Mouse (Mus musculus) spleen, postnatal 14 days (tissue): ENCODE measurements around the gene Hcar1.

Source experiments
- DNase-seq, 2 experiments: peaks; one replicate each; pipeline ENCODE4 v3.0.0; 2021 to 2022; ENCODE audit warnings: low spot score in 2 of 2

Hcar1 gene

DNA sequence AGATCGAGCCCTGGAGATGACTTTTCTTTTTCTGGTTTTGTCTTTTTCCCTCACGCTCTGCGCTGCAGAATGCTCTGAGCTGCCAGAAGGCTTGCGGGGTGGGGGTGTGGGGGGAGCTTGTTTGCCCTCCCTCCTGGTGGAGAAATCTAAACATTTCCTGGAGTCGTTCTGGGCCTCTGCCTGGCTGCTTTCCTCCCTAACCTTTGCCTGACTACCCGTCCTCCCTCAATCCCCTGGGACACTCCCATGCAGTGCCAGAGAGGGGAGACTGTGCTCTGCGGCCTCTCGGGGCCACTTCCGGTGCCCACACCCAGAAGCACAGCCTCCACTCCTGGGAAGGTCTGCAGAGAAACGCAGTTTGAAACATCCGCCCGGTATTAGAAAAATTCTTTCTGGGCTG lies at the start of gene Hcar1:
Hcar1 (minus strand) TSS at position 93 of the 400 bp plus-strand sequence.
- no peak for DNase-seq

DNA sequence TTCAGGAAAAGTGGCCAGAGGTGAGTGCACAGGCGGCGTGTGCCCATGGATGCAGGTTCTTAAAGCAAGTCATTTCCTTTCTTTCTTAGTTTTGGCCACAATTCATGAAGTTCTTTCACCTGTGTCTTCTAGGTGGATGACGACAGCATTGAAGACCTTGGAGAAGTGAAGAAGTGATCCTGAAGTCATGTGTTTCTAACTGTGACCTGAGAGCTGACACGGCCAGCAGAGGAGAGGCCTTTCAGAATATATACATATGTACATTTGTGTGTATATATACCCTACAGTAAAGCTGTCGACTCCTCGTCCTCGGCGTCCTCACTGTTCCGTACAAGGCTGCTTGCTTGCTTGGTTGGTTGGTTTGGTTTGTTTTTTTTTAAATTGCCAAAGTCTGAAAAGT lies 47.3 kb upstream of the Hcar1 start, which contains the start of gene Gm43518:
Gm43518 (plus strand) TSS at position 301 of the 400 bp plus-strand sequence.
- no peak for DNase-seq

DNA sequence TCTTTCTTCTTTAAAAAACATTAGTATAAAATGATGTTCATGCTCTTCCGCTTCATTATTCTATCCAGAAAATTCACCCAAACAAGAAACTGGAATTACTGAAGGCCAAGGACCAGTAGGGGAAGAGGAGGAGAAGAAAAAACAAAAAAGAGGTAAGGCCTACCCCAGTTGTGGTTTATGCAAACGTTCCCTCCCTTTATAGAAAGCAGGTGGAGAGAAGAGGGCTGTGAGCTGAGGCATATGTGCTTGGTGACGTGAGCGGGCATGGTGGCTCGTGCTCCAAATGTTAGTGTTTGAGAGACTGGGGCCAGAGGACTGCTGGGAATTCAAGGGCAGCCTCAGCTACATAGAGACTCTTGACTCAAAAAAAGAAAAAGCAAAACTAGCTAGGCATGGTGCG lies 42.3 kb upstream of the Hcar1 start:
- DNase-seq, result no peak

DNA sequence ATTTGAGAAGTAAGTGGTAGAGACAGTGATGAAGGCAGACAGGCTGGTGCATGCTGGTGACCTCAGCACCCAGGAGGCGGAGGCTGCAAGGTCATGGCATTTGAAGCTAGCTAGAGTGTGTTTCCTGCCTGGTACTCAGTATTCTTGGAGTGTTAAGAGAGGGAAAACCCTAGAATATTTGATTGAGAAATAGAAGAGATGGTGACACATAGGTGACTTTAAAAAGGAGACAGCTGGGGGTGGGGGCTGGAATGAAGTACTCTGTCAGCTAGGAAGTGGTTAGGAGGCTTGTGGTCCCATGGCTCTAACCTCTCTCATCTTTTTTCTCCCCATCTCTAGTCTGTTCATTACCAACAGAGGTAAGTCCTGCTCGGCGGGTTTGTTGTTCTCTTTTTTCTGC lies 35.0 kb upstream of the Hcar1 start:
- no peak for DNase-seq

DNA sequence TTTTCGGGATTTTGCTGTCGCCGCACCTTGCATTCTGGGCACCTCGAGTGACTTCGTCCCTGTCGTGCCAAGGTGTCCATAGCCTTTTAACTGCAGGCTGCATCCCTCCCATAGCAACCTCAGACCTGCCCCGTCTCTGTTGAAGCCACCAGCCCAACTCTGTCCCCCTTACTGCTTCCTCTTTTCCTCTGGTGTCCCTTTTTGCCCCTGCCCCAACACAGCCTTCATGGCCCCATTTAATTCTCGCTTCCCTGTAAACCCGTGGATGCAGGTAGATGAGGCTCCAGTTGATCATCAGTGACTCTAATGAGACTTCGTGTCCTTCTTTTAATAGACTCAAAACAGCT lies 27.8 kb upstream of the Hcar1 start:
- DNase-seq, result no peak

DNA sequence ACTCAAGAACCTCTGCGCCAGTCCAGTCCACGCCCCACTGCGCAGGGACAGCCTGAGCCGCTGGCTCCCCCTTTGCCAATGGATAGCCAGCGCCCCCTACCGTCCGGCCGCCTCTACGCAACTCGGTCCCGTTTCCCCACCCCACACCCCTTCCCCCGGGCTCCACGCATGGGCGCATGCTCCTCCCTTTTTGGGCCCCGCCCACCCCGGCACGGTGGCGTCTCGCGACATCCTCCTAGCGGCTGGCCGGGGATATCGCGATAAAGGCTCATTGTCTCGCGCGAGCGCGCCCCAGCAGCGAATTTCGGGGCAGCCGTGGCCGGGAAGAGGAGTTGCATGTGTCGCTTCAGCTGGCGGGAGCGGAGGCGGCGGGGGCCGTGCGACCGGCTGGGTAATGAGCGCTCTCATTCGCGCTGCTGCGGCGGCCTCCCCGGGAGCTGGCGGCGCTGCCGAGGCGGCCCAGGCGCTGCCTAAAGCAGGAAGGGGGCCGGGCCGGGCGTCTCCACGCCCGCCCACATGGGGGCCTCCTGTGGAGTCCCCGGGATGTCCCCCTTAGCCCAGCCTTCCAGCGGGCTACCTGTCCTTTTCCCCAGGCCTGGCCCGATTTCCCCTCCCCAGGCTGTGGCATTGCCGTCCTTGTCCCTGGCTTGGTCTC lies 27.3 kb upstream of the Hcar1 start, which contains the start of gene Denr:
Denr (plus strand) TSS at position 200 of the 655 bp plus-strand sequence.
- peak; percentile 100 for DNase-seq

DNA sequence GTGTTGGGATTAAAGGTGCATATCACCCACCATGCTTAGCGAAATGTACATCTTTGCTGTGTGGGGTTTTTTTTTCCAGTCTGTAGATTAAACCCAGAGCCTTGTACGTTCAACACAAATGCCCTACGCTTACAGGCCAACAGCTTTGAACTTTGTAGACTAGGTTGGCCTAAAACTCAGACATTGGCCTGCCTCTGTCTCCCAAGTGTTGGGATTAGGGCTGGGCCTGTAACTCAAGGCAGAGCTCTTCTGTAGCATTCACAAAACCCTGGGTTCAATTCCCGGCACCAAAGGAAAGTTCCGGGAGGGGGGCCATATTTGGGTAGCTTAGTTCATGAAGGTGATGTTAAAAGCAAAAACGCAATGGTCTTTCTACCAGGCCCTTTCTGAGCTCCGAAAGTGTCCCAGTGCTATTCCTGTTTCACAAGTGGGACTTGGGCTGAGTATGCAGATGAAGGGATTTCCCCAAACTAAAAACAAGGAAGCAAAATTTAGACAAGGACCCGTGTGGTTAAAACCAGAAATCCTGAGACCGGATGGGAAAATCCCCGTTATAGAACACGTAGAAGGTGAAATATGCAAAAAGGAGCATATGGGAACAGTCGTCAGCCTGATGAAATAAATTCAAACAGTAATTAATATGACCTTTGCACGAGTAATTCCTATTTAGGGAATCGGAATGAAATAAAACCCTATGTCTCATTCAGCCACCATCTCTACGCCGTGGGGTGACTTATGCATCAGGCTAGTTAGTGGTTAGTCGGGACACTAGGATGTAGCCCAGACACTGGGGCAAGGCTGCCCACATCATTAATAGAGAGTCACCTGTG lies 26.5 kb upstream of the Hcar1 start:
- no peak for DNase-seq

DNA sequence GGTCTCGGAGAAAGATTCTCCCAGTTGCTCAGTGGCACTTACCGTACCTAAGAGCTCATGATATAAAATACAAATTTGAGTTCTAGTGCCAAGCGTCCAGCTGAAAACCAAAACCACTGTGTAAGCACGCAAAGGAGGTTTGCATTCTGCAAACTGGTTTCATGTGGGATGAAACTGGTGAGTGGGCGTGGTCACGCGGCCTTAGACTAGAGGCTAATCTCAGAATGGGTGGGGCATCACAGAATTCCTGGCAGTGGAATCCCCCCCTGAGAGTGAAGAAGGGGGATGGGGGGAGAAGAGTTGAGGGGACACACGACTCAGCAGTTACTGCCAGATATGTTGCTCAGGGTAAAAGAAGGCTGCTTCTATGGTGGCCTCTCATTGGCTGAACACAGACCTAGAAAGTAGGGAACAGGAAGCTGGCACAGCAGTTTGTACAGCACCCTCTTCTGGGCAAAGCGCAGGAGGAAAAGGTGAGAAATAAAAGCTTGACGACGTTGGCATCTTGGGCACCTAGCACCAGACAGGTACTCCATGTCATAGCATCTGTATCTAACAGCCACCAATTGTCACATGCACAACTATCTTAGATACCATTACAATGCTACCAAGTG lies 24.3 kb upstream of the Hcar1 start:
- no peak for DNase-seq

DNA sequence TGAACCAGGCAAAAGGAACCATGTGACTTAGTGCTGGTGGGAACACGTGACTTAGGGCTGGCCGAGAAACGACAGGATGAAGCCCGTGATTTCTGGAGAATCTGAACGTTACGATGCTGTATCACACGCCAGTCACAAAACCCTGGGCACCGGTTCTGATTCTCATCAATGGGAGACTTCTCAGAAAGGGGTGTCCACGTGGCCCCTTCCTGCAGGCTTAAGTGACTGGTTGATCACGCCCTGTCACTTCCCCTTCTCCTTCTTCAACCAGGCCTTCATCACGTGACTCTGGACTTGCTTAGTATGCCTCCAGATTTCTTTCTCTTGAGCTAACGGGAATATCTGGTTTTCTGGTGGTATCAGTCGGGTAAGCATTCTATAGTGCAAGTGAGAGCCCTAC lies 17.5 kb upstream of the Hcar1 start:
- DNase-seq, result no peak

DNA sequence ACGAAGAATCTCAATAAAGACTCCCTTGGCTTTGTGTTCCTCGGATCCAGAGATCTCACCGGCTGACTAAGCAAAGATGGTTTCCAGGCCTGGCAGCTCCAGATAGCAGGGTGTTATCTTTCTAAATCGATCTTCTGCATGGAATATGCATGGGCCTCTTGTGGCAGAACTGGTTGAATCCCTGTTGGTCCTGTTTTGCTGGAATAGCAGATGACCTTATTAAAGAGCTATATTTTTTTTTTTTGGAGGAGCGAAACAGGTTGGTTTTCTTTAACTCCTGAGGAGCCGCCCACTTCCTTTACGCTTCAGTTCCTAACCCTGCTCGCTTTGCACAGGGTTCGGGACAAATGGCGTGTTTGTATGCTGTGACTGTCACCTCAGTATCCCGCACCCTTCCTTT lies 16.6 kb upstream of the Hcar1 start:
- no peak for DNase-seq

DNA sequence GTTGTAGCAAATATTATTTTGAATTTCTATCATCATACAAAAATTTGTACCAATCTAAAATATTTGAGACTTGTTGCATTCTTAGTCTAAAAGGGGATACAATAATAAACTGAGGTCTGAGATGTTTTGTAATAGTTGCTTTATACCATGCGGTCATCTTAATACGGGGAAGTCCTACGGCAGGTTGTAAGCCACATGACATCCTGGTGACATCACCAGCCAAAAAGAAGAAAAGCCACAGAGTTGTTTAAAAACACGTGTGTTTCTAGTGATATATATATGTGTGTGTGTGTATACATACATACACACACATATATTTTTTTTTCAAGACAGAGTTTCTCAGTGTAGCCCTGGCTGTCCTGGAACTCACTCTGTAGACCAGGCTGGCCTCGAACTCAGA lies 13.7 kb upstream of the Hcar1 start:
- DNase-seq, result no peak

DNA sequence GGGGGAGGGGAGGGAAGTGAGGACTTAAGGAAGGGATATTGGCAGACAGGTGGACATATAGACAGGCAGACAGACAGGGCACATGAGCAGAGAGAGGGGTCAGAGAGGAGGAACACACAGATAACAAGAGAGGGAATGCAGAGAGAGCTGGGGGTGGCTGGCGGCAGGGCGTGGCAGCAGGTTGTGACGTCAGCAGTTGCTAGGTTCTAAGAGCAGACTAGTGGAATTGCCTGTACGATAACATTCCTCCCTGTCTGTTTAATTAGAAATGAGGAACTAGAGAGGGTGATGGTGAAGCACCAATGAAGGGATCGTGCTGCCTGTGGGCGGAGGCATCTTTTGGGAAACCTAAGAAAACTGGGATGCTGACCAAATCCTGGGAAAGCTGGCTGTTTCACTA lies 11.8 kb upstream of the Hcar1 start:
- DNase-seq, result peak in 1 of 2 experiments; percentile 40

DNA sequence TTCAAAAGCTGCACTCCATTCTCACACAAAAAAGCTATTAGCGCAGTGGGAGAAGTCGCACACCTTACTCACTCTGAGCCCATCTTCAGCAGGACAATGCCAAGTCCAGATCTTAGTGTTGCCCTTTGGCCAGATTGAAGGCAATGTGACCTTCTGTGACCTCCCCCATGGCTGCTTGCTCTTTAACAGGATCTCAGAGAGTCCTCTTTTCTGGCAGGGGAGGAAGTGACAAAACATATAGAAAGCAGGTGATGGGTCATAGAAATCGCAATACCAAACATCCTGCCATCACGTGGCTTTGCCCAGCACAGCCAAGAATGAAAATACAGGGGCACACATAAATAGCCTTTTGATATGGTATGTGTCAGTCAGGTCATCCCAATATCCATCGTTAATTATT lies 11.2 kb upstream of the Hcar1 start:
- DNase-seq, result no peak

DNA sequence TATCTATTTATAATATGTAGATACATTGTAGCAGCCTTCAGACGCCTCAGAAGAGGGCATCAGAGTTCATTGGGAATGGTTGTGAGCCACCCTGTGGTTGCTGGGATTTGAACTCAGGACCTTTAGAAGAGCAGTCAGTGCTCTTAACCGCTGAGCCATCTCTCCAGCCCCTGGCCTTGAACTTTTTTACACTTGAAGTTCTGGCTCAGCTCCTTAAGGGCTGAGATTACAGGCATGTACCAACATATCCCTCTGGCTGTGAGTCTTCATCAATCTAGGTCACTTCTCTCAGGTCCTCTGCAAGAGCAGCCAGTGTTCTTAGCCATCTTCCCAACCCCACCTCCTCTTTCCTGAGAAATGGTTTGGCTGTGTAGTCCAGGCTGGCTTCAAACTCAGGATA lies 10.5 kb upstream of the Hcar1 start:
- DNase-seq, result no peak

DNA sequence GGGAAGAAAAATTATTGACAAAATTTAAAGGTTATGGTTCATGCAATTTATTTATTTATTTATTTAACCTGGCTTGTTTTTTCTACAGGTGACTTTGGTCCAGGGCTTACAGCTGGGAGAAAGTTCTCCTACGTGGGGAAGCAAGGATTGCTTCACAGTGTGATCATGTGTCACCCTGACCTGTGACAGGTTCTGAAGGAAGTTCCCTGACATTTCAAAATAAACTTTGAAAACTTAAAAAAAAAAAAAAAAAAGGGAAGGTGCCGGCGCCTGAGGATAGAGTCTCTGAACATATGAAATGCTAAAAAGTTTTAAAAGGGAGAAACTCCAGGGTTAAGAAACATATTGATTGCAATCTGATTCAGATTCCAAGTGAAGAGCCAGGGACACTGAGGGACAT lies 6.5 kb upstream of the Hcar1 start:
- DNase-seq, result no peak

DNA sequence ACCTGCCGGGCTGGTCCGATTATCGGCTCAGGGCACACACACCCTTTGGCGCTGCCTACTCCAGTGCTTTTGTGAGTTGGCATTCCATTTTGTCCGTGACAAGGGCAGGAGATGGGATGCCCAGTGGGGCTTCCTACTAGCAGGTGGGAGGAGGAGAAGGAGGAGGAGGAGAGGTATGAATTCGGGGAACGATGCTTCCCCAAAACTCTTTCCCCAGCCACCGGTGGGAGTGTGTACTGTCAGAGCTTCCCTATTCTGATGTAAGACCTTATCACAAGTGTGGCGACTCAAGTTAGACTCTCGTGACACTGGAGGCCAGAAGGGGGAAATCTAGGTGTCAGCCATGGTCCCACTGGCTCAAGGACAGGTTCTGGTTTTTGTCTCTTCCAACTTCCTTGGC lies 4.5 kb upstream of the Hcar1 start:
- DNase-seq, result no peak

DNA sequence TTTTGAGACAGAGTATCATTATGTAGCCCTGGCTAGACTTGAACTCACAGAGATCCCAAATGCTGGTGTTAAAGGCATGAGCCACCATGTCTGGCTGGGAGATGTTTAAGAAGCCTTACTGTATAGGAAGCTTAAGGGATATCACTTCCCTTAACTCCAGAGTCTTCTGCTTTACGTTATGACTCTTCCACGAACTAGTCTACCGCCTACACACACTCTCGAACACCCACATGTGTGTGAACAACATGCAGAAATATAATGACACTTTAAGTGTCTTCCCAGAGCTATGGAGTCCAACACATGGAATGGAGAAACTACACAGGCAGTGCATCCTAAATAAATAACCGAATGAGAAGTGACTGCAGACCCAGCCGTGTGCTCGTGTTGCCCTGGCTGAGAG lies 4.1 kb upstream of the Hcar1 start:
- no peak for DNase-seq

DNA sequence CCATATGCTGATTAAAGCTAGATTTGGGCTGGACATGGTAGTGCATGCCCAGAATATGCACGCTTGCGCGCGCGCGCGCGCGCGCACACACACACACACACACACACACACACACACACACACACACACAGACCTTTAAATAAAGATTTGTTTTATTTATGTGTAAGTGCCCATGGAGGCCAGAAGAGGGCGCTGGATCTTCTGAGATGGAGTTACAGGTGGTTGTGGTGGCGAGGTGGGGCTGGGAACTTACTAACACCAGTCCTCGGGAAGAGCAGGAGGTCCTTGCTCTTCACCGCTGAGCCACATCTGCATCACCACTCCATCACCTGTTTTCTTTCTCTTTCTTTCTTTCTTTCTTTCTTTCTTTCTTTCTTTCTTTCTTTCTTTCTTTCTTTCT lies 958 bp upstream of the Hcar1 start:
- DNase-seq, result no peak

DNA sequence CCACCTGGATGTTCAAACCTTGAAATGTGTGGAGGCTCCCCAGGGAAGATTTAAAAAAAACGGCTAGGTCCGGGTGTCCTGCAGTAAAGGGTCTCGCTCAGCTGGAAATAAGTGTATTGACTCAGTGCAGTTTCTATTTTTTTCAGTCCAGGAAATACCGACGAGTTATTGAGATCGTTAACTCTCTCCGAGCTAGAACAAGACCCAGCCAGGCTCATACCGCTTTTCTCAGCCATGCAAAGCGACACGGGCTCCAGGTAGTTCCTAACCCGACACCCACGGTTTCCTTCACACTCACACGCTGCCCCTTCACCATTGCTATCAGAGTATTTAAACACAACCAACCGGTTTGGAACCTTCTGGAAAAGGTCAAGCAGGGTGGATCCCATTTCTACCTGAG lies 1.8 kb downstream of the Hcar1 start:
- no peak for DNase-seq

DNA sequence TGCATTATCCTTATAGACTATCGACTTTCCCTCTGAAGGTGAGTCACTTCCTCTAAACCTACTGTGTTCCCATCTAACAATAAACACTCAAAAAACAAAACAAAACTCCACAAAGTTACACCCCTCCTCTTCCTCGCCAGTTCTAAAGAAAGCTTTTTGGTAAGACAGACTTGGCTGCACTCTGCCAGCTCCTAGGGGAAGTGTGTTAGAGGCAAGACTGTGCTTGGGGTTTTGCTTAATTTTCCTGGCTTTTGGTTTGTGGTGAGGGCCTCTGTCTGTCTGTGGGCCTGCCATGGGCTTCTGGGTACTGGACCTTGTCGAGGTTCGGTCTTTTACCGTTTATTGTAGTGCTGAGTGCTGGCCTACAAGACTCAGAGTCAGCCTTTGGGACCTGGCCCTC lies 5.6 kb downstream of the Hcar1 start:
- DNase-seq, result no peak

DNA sequence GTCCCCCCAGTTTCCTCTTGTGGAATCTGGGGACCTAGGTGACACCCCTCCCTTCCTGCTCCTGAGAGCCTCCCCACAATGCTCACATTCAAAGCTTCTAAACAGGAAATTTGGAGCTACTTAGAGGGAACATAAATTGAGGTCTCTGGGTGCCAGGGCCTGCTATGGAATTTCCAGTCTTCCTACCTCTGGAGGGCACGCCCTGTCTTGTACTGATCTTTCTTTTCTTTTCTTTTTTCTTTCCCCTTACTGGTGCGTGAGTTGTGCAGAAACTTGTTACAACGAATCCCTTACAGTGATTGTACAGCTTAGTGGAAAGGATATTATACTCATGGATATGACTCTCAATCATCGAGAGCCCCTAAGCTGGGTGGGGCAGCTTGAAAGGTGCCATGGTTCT lies 10.2 kb downstream of the Hcar1 start:
- DNase-seq, result no peak

DNA sequence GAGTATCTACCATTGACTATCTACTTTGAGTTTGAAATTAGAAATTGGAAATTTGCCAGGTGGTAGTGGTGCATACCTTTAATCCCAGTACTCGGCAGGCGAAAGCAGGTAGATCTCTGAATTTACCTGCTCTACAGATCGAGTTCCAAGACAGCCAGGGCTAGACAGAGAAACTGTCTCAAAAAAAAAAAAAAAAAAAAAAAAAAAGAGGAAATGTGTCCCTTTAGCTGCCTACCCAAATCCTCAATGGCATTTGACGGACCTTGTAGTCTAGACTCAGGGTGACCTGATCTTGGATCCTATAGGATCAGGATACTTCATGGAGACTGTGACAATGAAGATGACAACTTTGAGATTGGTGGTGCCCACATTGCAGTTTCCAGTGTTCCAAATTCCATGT lies 13.4 kb downstream of the Hcar1 start:
- DNase-seq, result no peak

DNA sequence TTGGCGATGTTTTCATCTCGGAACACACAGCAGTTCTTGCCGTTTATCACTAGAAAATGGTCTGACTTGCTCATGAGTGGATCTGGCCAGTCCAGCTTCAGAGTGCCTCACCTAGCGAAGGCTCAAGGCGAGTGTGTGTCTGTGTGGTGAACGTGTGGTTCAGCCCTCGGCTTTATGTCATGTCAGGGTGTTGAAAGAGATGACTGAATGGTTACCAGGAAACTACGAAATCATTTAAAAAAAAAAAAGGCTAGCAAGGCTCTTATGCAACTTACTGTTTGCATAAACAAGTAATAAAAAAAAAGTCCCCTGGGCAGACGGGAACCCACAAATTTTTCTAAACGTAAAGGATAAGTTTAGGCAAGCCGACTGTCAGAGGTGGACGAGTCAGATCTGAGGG lies 14.5 kb downstream of the Hcar1 start, which contains the start of gene Hcar2:
Hcar2 (minus strand) TSS at position 135 of the 400 bp plus-strand sequence.
- no peak for DNase-seq
